Mouse (Mus musculus) heart, postnatal 36 days (tissue): ENCODE measurements at regions not wholly inside any gene's neighbourhood (a gene's known extent, or its start where the extent isn't known, plus 50 kb on each side); places are given as distances from the start of the nearest gene placed in this dataset.
"Not testable (repeated sequence)": the region's sequence is repeated elsewhere in the genome, so short reads cannot be mapped to it uniquely, and the experiment has no call there.

Experiments
- DNase-seq, 2 experiments: peaks; one replicate each; pipeline ENCODE4 v3.0.0; 2021 to 2022
- intact Hi-C: fragments of 180-260 bp; cut with DNase I; formaldehyde crosslinking; loops from one replicate; pipeline ENCODE4 v1.15.1; 2025

- intact Hi-C loops, result no loop called here
- DNase-seq, result no peak
Observed at GRCm38 (mm10) chr1:16904690-16905089, 811.6 kb upstream of the 4930444P10Rik start.

- DNase-seq, intact Hi-C loops: not testable (repeated sequence)
Observed at GRCm38 (mm10) chr1:16868383-16868782, 775.3 kb upstream of the 4930444P10Rik start.

GRCm38 (mm10) chr1:16867086-16867835 lies 774.1 kb upstream of the 4930444P10Rik start:
- intact Hi-C loops, DNase-seq: not testable (repeated sequence)

- no peak for DNase-seq
- intact Hi-C loops, result no loop called here
Observed at GRCm38 (mm10) chr1:16837111-16837510, 744.0 kb upstream of the 4930444P10Rik start.

- intact Hi-C loops, DNase-seq: not testable (repeated sequence)
Observed at GRCm38 (mm10) chr1:16824709-16825108, 731.6 kb upstream of the 4930444P10Rik start.

GRCm38 (mm10) chr1:16824057-16824456 lies 730.9 kb upstream of the 4930444P10Rik start:
- intact Hi-C loops, result no loop called here
- no peak for DNase-seq

- DNase-seq, result no peak
- intact Hi-C loops, result no loop called here
Observed at GRCm38 (mm10) chr1:16821186-16821585, 728.1 kb upstream of the 4930444P10Rik start.

- intact Hi-C loops, result no loop called here
- no peak for DNase-seq
Observed at GRCm38 (mm10) chr1:16816572-16816971, 723.4 kb upstream of the 4930444P10Rik start.

- intact Hi-C loops, result no loop called here
- DNase-seq, result no peak
Observed at GRCm38 (mm10) chr1:16815731-16816130, 722.6 kb upstream of the 4930444P10Rik start.

- intact Hi-C loops, result no loop called here
- DNase-seq, result no peak
Observed at GRCm38 (mm10) chr1:16809370-16810150, 716.4 kb upstream of the 4930444P10Rik start.

- intact Hi-C loops, result loop anchor here (1.0 kb wide), 1 partner anchor 325 kb away; no protein-coding TSS in a partner anchor
- peak; percentile 75 to 82 for DNase-seq
Observed at GRCm38 (mm10) chr1:16798292-16798691, 705.2 kb upstream of the 4930444P10Rik start.

- DNase-seq, result no peak
- intact Hi-C loops, result no loop called here
Observed at GRCm38 (mm10) chr1:16796449-16796848, 703.3 kb upstream of the 4930444P10Rik start.

- no peak for DNase-seq
- intact Hi-C loops, result no loop called here
Observed at GRCm38 (mm10) chr1:16790733-16791309, 697.7 kb upstream of the 4930444P10Rik start.

- intact Hi-C loops, result no loop called here
- DNase-seq, result no peak
Observed at GRCm38 (mm10) chr1:16779791-16780190, 686.7 kb upstream of the 4930444P10Rik start.

GRCm38 (mm10) chr1:16760951-16761350 lies 667.8 kb upstream of the 4930444P10Rik start:
- no peak for DNase-seq
- intact Hi-C loops, result no loop called here
